Comparison of ENCODE assay signal across 19 mouse cellular contexts in genomic region chr7:30524487-30524886, GRCm38 (mm10). TPM values are rescaled to one million over a fixed set of nuclear protein-coding genes. Genes with fewer than 3 reads are reported as not detected.
"Had no signal": no experiment of that assay in that cellular context is flagged by ENCODE, and none has a peak within 500 bp of the region (broad histone marks: within the 10 kb centered on the region; RNA-seq: fewer than 3 reads in every experiment).

No protein-coding gene starts in this region.

- H3K27me3 ChIP-seq: kidney, embryonic 15.5 days; limb, embryonic 13.5 days; liver, embryonic 15.5 days; neural tube, embryonic 15.5 days had no signal

- H3K9me3 ChIP-seq: kidney, embryonic 15.5 days; limb, embryonic 13.5 days; liver, embryonic 15.5 days; neural tube, embryonic 15.5 days had no signal

- H3K4me1 ChIP-seq: liver, embryonic 15.5 days had no signal

- H3K4me3 ChIP-seq: kidney, embryonic 15.5 days; left cerebral cortex, adult 2 months; limb, embryonic 13.5 days; liver, embryonic 15.5 days; neural tube, embryonic 15.5 days had no signal

- DNase-seq: kidney, postnatal 14 days; left cerebral cortex, postnatal 4 days; lung, embryonic 14.5 days; lung, postnatal 10 days; lung, postnatal 4 days; right cerebral cortex, adult 18-20 months; right cerebral cortex, postnatal 25 days; thymus, postnatal 4 days had no signal

- H3K27ac ChIP-seq: kidney, embryonic 15.5 days; left cerebral cortex, adult 2 months; limb, embryonic 13.5 days; liver, embryonic 15.5 days; neural tube, embryonic 15.5 days; stomach, postnatal 0 days had no signal

- H3K9ac ChIP-seq: kidney, embryonic 15.5 days; limb, embryonic 13.5 days; liver, embryonic 15.5 days; lung, embryonic 14.5 days; neural tube, embryonic 15.5 days had no signal

- H3K4me2 ChIP-seq: kidney, embryonic 15.5 days; limb, embryonic 13.5 days; liver, embryonic 15.5 days; lung, embryonic 14.5 days; midbrain, embryonic 11.5 days; neural tube, embryonic 15.5 days had no signal

RNA-seq across cellular contexts. Expression of gene Prodh2, which starts 31.1 kb away (rescaled TPM):
- total RNA-seq: layer of hippocampus, postnatal 14 days; left cerebral cortex, adult 2 months; megakaryocyte, adult 5-6 weeks; midbrain, postnatal 0 days had no signal
- polyA plus RNA-seq: limb, embryonic 13.5 days; lung, embryonic 14.5 days; midbrain, embryonic 11.5 days; midbrain, postnatal 0 days; neural tube, embryonic 11.5 days; neural tube, embryonic 15.5 days had no signal
